Mouse (Mus musculus): ENCODE measurements around the gene Napsa. TPM values are rescaled to one million over a fixed set of nuclear protein-coding genes. Genes with fewer than 3 reads are reported as not detected.

The Napsa gene
- total RNA-seq, 4 experiments from 2014 or later: not detected

DNA sequence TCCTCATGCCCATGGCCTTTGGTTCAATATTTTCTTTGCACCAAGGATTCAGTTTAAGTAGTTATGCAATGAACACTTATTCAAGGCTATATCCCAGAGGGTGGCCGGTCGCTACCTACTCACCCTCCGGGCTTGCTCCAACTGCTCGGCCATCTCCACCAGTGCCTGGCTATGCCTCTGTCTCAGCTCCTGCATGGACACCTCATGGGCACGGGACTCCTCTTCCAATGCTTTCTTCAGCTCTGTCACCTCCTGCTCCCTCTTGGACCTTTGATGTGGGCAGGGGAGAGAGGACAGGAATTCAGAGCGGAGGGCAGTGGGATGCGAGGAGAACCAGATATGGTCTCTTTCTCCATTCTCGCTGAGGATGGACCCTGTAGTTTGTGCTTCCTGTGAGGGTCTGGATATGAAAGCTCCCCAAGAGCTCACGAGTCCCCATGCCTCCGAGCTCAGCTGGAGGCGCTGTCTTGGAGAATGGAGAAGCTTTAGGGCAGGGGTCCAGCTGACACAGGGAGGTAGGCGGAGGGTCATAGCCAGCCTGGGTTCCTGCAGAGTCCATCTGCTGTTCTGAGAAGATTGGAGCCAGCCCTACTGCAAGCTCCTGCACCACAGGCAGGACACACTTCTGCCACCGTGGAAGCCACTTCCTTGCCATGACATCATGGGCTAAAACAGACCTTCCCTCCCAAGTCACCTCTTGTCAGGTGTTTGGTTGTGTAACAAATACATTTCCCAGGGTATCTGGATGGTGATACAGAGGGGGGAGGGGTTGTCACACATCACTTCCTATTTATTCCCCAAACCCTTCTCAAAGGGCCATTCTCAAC, 53.3 kb downstream of the Napsa start:
- DNase-seq (ENCODE audit: low spot score in 2 of 2): no peak

DNA sequence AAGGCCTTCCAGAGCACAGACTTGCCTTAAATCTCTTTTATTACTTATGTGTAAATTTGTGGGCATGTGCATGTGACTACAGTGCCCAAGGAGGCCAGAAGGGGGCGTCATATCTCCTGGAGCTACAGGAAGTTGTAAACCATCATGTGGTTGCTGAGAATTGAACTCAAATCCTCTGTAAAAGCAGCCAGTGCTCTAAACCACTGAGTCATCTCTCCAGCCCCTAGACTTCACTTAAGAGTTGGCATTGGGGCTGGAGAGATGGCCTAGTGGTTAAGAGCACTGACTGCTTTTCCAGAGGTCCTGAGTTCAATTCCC, 53.8 kb downstream of the Napsa start:
- no peak for DNase-seq (ENCODE audit: low spot score in 2 of 2)

DNA sequence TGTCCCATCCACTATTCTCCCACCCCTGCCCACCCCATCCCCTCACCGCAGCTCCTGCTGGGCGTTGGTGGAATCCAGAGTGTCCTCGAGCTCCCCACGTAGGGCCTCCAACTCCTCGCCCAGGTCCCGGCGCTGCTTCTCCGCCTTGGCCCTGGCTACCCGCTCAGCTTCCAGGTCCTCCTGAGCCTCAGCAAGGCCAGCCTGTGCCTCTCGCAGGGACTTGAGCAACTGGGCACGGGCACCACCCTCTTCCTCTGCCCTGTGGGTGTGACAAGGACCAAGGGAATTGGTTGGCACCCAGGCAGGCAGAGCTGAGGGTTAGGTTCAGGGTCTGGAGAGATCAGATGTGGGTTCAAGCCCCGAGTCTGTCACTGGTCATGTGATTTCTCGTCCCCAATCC, 54.8 kb downstream of the Napsa start:
- no peak for DNase-seq (ENCODE audit: low spot score in 2 of 2)

DNA sequence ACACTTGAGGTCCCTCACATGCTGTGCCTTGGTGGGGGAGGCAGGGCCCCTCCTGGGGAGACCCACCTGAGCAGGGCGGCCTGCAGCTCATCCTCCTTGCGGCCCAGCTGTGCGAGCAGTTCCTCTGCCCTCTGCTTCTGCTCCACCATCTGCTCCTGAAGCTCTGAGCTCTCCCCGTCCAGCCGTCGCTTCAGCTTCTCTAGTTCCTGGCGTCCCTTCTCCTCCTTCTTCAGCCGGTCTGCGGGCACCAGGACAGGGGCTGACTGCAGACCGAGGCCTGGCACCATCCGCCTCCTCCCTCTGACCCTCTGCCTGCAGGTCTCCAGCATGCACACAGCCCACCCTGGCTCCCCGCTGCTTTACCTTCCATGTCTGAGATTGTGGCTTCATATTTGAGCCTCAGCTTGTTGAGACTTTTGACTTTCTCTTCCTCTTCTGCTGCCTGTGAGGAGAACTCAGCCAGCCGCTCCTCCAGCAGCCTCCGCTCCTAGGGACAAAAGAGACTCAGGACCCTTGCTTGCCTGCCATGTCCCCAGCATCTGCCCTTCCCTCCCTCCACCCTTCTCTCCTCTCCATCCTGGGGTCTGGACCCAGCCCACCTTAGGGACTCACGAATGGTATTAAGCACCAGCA, 56.3 kb downstream of the Napsa start:
- DNase-seq (ENCODE audit: low spot score in 2 of 2): no peak

DNA sequence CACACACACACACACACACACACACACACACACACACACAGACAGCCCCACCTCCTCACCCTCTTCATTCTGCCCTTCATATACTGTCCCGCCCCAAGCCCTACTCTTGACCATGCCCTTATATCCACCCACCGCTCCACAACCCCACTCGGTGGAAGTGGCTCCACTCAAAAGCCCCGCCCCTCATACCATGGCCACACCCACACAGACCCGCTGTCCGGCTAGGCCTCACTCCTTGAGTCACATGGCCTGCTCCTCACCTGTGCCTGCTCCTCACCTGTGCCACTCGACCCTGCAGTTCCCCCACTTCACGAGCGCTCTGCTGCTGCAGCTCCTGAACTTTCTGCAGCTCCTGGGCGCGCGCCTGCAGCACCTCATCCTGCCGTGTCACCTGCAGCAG, 58.3 kb downstream of the Napsa start:
- DNase-seq (ENCODE audit: low spot score in 2 of 2): no peak

DNA sequence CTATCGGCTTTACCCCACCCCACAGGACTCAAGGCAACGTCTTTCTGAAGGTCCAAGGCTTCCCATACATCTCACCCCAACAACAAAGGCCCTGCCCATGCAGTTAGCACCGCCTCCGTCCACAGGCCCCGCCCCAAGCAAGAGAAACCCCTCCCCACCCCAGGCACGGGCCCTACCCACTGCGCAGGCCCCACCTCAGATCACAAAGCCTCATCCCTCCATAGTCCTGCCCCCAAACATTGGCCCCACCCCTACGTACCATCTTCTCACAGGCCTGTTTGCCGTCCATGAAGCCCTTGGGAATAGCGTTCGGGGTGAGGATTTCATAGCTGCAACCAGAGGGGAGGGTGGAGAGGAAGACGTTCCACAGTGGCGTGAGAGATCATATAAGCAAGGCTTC, 60.5 kb downstream of the Napsa start:
- DNase-seq (ENCODE audit: low spot score in 2 of 2): no peak

DNA sequence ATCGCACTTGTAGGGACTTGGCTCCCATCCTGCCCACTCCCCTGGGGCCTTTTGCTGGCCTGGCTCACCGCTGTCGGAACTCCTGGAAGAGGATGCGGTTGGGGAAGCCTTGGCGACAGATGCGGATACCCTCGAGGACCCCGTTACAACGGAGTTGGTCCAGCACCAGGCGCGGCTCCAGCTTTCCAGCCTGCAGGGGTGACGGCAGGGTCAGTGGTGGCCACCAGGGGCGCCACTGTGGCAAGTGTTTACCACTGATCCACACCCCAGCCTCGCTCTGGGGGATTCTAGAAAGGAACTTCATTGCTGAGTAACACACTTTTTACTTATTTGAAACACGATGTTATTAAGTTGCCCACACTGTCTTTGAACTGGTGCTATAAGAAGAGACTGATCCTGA, 61.2 kb downstream of the Napsa start:
- DNase-seq (ENCODE audit: low spot score in 2 of 2): no peak

Small RNA genes lying within 50 kb of the gene (microRNA-seq; reads per million reads assigned to microRNA genes)
- 0 to 2.1 reads per million in 2 experiments for gene Mir7053

Other genes starting within 250 kb of the Napsa start
- gene Syt3, start 188.3 kb upstream of the Napsa start, total RNA-seq (2022): 10 to 100 TPM; 64.0 to 74.2 (median 69.8) TPM
- gene 1700008O03Rik, start 186.6 kb upstream of the Napsa start, total RNA-seq (2022): 1 to 10 TPM; 1.5 to 2.8 (median 2.2) TPM
- gene Lrrc4b, start 143.4 kb upstream of the Napsa start, total RNA-seq (2022): 100 to 1,000 TPM; 272 to 301 (median 284) TPM
- gene Aspdh, start 107.0 kb upstream of the Napsa start, total RNA-seq (2022): 1 to 10 TPM; 5.2 to 9.7 (median 6.4) TPM
- 10 to 100 TPM; 84.0 to 90.6 (median 87.5) TPM for gene Josd2, start 104.4 kb upstream of the Napsa start, total RNA-seq (2022)
- gene Emc10, start 75.9 kb upstream of the Napsa start, total RNA-seq (2022): 100 to 1,000 TPM; 186 to 208 (median 193) TPM
- gene Fam71e1, start 75.8 kb upstream of the Napsa start, total RNA-seq (2022): 10 to 100 TPM; 19.7 to 22.5 (median 20.8) TPM
- gene Mybpc2, start 47.7 kb upstream of the Napsa start, total RNA-seq (2022): 1 to 10 TPM in 2 of 4 experiments, under 1 TPM in 2; 0.63 to 2.2 (median 1.4) TPM
- under 1 TPM in 1 of 4 experiments, not detected in 3; 0.22 TPM for gene Spib, start 40.3 kb upstream of the Napsa start, total RNA-seq (2022)
- 10 to 100 TPM; 10.5 to 13.8 (median 12.8) TPM for gene Pold1, start 23.5 kb upstream of the Napsa start, total RNA-seq (2022)
- gene Nr1h2, start 18.4 kb upstream of the Napsa start, total RNA-seq (2022): 10 to 100 TPM; 61.1 to 71.4 (median 64.3) TPM
- 10 to 100 TPM; 85.4 to 98.3 (median 97.3) TPM for gene Kcnc3, start 18.3 kb downstream of the Napsa start, total RNA-seq (2022)
- gene Myh14, start 98.5 kb downstream of the Napsa start, total RNA-seq (2022): 10 to 100 TPM; 26.2 to 34.1 (median 29.1) TPM
- not detected for gene Izumo2, start 136.4 kb downstream of the Napsa start, total RNA-seq (2022)
- 10 to 100 TPM; 26.8 to 33.5 (median 30.9) TPM for gene Vrk3, start 176.0 kb downstream of the Napsa start, total RNA-seq (2022)
- under 1 TPM; 0.23 to 0.55 (median 0.42) TPM for gene Zfp473, start 178.7 kb downstream of the Napsa start, total RNA-seq (2022)
- gene Nup62, start 243.7 kb downstream of the Napsa start, total RNA-seq (2022): 10 to 100 TPM; 28.7 to 31.4 (median 30.2) TPM
- gene Il4i1, start 244.0 kb downstream of the Napsa start, total RNA-seq (2022): 1 to 10 TPM; 2.1 to 8.4 (median 5.8) TPM
- gene Atf5, start 244.3 kb downstream of the Napsa start, total RNA-seq (2022): 10 to 100 TPM; 23.8 to 26.8 (median 24.2) TPM

All from left cerebral cortex, adult 8-10 months (tissue).